Mouse (Mus musculus) embryonic fibroblast, embryonic 13.5 days (primary cell): ENCODE data around the gene Hikeshi. TPM values are rescaled to one million over a fixed set of nuclear protein-coding genes. Genes with fewer than 3 reads are reported as not detected.
A peak's percentile ranks its signal among the peaks of the same experiment; 100 is the strongest.

Experiments
- H3K27ac ChIP-seq: 2 replicates; pipeline ENCODE4 v1.5.1; 2012; ENCODE audit warnings: low read length, control low read depth, inconsistent platforms; ENCODE audit not compliant: insufficient read depth
- H3K4me1 ChIP-seq: 2 replicates; pipeline ENCODE4 v1.6.1; 2011; ENCODE audit warnings: low read length; ENCODE audit not compliant: control insufficient read depth, insufficient read depth
- H3K4me3 ChIP-seq: 2 replicates; pipeline ENCODE4 v1.5.1; 2011; ENCODE audit warnings: mild to moderate bottlenecking, control low read depth, low read length; ENCODE audit not compliant: insufficient read depth
- CTCF ChIP-seq: IDR thresholded peaks from 2 replicates; pipeline ENCODE4 v1.5.1; 2011; ENCODE audit warnings: mild to moderate bottlenecking, control low read depth, low read length, moderate library complexity, borderline replicate concordance; ENCODE audit not compliant: insufficient read depth
- POLR2A ChIP-seq: IDR thresholded peaks from 2 replicates; pipeline ENCODE4 v1.6.1; 2011; ENCODE audit warnings: low read depth, mild to moderate bottlenecking, control low read depth, low read length, moderate library complexity
- polyA plus RNA-seq: library from polyadenylated mRNA; stranded (reverse); fragments of >200 nt; gene quantifications from 2 replicates; pipeline ENCODE4 v1.2.4, GENCODE M21; 2011; ENCODE audit warnings: low read depth; ENCODE audit not compliant: missing spikeins, insufficient read length

The Hikeshi gene
- polyA plus RNA-seq, 1 experiment = 72.5 TPM

DNA sequence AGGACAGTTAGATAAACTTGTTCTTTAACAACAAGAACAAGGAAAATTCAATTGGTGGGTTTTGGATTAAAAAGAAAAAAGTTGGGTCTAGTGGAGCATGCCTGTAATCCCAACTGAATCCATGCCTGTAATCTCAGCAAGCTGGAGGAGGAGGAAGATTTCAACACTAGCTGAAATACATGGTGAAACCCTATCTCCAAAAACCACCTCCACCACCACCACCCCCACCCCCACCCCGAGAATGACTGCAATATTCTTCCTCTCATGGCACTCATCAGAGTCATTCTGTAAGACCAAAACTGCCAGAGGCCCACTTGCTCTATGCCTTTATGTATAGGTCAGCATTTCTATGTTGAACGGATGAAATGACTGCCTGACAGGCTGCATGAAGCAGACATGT, 26.2 kb upstream of the Hikeshi start:
- H3K4me1 ChIP-seq = no peaks in the 10 kb centered on the region
- H3K4me3 ChIP-seq = no peak overlapping the region
- no peak overlapping the region for H3K27ac ChIP-seq
- no peak for TF ChIP-seq POLR2A
- TF ChIP-seq CTCF = no peak

DNA sequence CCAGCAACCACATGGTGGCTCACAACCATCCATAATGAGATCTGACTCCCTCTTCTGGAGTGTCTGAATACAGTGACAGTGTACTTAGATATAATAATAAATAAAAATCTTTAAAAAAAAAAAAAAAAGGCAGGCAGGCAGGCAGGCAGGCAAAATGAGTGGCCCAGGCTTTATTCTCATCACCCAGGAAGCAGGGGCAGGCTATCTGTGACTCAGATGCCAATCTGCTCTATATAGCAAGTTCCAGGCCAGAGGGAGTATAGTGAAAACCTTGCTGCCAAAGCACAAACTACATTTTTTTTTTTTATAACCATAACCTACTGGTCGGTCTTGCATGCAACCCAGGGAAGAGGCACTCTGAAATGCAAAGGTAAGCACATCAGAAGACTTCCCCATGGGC, 25.8 kb upstream of the Hikeshi start:
- H3K27ac ChIP-seq = no peak overlapping the region
- no peaks in the 10 kb centered on the region for H3K4me1 ChIP-seq
- H3K4me3 ChIP-seq = no peak overlapping the region
- no peak for TF ChIP-seq POLR2A

DNA sequence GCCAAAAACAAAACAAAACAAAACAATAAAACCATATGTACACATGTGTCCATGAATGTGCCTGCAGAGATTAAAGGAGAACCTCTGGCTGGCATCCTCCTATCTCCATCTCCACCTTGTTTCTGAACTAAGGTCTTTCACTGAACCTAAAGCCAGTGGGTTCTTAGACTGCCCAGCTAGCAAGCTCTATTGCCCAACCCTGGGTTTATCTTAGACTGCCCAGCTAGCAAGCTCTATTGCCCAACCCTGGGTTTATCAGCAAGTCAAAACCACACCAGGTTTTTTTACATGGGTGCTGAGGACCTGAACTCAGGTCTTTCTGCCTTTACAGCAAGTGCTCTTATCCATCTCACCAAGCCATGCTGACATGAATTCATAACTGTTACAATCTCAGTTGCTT, 22.1 kb upstream of the Hikeshi start:
- H3K4me3 ChIP-seq = no peak overlapping the region

DNA sequence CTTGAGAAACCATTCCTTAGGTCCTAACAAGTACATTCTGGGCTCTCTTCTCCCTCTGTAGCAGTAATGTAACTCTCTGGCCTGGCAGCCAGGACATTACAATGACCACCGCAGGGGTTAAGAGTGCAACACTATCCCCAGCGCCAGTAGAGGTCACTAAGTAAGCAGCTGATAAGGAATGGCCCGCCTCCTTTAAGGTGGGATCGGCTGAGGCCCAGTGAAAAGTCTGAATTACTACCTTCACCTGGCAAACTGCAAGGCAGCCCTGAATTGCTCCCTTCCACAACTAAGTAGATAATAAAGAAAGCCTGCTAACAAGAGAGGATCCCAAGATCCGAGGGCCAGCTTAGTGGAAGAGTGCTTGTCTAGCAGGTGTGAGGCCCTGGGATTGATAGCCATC, 16.3 kb upstream of the Hikeshi start:
- no peak overlapping the region for H3K27ac ChIP-seq
- H3K4me3 ChIP-seq = no peak overlapping the region
- H3K4me1 ChIP-seq = no peaks in the 10 kb centered on the region
- TF ChIP-seq CTCF (no peak), POLR2A (no peak)

More for the DNA sequence above, 22.1 kb upstream of the Hikeshi start:
- TF ChIP-seq CTCF = no peak
- TF ChIP-seq POLR2A = no peak
- no peak overlapping the region for H3K27ac ChIP-seq
- no peaks in the 10 kb centered on the region for H3K4me1 ChIP-seq

DNA sequence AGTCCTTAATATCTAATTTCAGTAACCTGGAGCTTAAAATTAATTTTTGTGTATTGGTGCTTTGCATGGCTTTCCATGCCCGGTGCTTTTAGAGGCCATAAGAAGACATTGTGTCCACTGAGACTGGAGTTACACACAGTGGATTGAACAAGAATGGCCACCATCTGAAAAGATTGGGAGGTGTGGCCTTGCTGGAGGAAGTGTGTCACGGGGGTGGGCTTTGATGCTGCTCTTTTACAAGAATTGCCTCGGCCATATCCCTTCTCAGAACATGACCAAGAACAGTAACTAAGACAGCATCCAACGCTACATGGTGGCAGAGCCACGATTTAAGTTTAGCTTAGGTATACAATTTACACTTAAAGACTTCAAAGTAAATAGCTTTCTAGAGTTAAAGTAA, 13.3 kb upstream of the Hikeshi start:
- no peak overlapping the region for H3K27ac ChIP-seq
- TF ChIP-seq POLR2A = no peak
- TF ChIP-seq CTCF = no peak
- no peak overlapping the region for H3K4me3 ChIP-seq
- H3K4me1 ChIP-seq = no peaks in the 10 kb centered on the region

DNA sequence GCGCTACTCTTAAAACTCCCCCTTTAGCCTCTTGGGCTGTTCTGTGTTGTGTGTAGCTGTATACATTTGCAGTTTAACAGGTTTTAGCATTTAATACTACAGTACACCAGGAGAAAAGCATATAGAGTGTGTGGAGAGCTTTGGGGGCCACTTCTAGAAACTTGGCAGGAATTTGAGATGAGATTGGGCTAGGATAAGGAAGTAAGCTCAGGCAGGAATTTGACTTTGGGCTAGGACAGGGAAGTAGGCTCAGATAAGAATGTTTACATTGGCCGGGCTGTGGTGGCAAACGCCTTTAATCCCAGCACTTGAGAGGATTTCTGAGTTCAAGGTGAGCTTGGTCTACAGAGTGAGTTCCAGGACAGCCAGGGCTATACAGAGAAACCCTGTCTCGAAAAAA, 8.4 kb upstream of the Hikeshi start:
- no peaks in the 10 kb centered on the region for H3K4me1 ChIP-seq
- no peak overlapping the region for H3K4me3 ChIP-seq
- H3K27ac ChIP-seq = no peak overlapping the region
- TF ChIP-seq CTCF (no peak), POLR2A (no peak)

DNA sequence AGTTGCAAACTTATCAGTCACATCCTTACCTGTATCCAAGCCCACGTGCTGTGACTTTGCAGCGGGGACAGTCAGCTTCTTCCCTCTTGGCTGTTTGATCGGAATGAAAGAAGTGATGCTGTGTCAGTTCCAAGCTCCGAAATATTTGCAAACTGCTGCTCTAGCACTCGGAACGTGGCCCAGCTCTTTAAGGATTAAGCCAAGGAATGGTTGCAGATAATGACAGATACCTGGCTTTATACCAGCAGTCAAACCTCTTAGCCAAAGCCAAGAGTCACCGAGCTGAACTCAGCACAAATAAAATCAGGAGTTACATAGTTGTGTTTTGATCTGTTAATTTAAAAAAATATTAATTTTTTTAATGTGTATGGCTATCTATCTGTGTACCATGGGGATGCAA, 7.0 kb upstream of the Hikeshi start:
- TF ChIP-seq POLR2A = no peak
- TF ChIP-seq CTCF = no peak

DNA sequence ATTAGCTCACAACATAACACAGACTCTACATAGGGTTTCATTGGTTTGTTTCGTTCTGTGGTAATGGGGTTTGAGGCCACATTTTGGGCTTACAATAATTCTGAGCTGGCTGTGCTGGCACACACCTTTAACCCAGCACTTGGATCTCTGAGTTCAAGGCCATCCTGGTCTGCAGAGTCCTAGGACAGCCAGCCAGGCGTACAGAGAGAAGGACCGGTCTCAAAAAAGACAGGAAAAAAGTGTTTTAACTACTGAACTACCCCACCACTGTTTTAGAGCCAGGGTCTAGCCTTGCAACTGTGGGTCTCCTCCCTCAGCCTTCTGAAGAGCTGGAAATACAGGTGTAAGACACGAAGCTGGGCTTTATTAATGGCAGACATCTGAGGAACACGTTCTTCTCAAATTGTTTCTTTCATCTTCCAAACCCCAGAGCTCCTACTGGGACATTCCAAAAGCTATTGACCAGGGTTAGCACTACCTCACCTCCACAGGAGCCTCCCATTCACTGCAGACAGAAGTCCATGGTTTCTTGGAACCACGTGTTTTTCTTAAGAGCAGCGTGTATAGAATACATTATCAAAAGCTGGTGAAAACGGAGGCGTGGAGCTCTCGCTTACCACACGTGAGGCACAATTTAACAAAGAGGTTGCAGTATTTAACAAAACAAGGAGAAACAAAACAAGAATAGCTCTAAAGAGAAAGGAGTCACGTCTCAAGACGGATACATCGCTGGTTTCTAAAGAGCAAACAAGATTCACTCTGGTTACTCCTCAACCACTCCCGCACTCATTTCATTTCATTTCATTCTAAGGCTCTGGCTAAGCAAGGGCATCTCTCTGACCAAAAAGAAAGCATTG, 1.3 kb downstream of the Hikeshi start:
- no peak for TF ChIP-seq POLR2A
- Histone ChIP-seq H3K27ac (no peak overlapping the region), H3K4me3 (peak overlapping the region; percentile 70), H3K4me1 (no peaks in the 10 kb centered on the region)

More for the DNA sequence above, 7.0 kb upstream of the Hikeshi start:
- H3K27ac ChIP-seq = no peak overlapping the region
- no peak overlapping the region for H3K4me3 ChIP-seq
- no peaks in the 10 kb centered on the region for H3K4me1 ChIP-seq

DNA sequence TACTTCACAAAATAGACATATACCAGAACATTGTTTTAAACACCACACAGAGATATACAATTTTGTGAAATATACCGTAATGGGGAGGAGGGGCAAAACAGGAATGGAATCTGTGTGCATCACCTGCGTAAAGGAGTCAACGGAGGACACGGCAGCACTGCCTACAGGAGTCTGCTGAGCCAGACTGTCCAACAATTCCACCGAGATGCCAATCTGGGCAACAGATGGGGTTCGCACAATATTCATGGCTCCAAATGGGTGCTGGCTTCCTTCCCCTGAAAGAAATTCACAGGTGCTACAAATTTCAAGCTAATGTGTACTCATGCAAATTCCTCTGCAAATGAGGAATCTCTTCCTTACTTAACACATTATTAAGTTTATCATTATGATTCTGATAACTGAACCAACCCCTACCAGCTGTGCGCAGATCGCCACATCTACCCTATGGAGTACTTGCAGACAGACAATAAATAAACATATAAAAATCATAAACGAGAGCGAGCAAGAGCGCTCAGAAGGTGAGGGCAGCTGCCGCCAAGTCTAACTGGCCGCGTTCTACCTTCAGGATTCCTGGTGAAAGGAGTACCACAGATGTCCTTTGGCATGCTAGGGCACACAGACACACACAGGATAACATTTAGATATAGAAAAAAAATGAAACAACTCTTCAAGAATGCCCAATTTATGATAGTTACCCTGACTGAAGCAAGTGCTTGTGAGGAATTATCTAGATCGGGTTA, 17.4 kb downstream of the Hikeshi start:
- H3K4me1 ChIP-seq = no peaks in the 10 kb centered on the region
- TF ChIP-seq CTCF (no peak), POLR2A (no peak)
- H3K4me3 ChIP-seq = no peak overlapping the region
- H3K27ac ChIP-seq = no peak overlapping the region

DNA sequence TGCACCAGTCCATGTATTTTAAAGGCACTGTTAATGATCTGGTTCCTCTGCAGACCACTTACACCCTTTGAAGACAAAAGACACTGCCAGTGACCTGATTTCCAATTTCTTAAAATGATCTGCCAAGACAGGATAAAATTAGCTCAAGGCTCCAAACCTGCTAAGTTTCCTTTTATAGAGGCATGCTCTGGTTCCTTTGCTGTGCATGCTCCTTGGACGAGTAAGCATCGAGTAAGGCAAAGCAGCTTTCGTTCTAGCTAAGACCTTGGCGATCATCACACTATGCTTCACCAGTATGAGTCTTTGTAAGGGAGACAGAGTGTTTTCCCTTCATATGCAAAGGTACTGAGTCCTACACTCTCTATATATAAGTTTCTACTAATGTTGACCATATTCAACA, 23.2 kb downstream of the Hikeshi start:
- Histone ChIP-seq H3K4me1 (peaks cover 2% of the 10 kb centered on the region; the same call in 1 of the 2 replicates), H3K4me3 (no peak overlapping the region), H3K27ac (peak overlapping the region; percentile 87; the same call in 1 of the 2 replicates)
- TF ChIP-seq CTCF (no peak), POLR2A (no peak)

DNA sequence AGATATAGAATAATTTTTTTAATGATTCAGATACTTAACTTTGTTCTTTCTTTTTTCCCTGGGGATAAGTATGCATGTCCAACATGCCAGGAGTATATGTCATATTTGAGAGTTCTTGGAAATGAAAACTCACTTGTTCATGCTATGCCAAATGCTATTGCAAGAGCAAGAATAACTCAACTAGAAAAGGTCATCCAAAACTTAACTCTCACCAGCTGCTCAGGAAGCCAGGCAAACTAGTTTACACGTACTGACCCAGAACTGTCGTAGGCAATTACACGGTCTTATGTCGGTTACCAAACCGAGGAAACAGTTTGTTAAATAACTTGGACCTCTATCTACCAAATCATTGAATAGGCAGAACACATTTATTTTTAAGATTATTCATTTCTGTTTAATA, 24.3 kb downstream of the Hikeshi start:
- peak overlapping the region; percentile 87 for H3K27ac ChIP-seq
- H3K4me3 ChIP-seq = no peak overlapping the region
- no peak for TF ChIP-seq CTCF
- no peak for TF ChIP-seq POLR2A
- peaks cover 2% of the 10 kb centered on the region; the same call in 1 of the 2 replicates for H3K4me1 ChIP-seq
